Mouse (Mus musculus): Measurements from ENCODE around the gene Sprr1b. TPM values are rescaled to one million over a fixed set of nuclear protein-coding genes. Genes with fewer than 3 reads are reported as not detected.

Gene Sprr1b
- polyA plus RNA-seq, 1 experiment from 2014 or later, result not detected

DNA sequence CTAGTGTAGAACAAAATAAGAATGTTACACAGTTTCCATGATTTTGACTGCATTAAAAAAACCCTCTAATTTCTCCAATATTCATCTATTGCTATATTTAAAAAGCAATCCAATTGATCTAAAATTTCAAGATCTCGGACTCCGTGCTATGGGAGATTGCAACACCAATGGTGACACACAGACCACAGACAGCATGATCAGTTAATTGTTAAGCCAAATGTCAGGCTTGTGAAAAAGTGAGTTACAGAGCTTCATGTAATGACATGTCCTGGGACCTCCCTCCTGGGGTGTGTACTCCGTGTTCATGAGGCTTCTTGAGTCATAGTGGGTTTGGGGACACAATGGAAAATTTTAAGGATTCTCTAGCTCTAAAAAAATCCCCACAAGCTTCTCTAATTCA lies 1.6 kb upstream of the Sprr1b start:
- Histone ChIP-seq H3K36me3 (ENCODE audit: control insufficient read depth, insufficient read depth, low read length) (no peaks in the 10 kb centered on the region), H3K27ac (replicated peaks; ENCODE audit: low read depth, low read length) (no peak overlapping the region), H3K27me3 (ENCODE audit: control insufficient read depth, insufficient read depth, low read length) (no peaks in the 10 kb centered on the region), H3K9me3 (ENCODE audit: control insufficient read depth, low read length) (no peaks in the 10 kb centered on the region), H3K4me1 (ENCODE audit: control insufficient read depth, insufficient read depth, low read length) (no peaks in the 10 kb centered on the region), H3K4me2 (ENCODE audit: low read depth, severe bottlenecking) (no peak overlapping the region), H3K4me3 (ENCODE audit: low read depth, low read length) (no peak overlapping the region), H3K9ac (ENCODE audit: low read length) (no peak overlapping the region)
- WGBS, result 84% methylated on average over 3 of the region's 3 CpGs
- ATAC-seq (ENCODE audit: insufficient number of reproducible peaks, low FRiP score, low TSS enrichment, low read depth) (no peak), DNase-seq (ENCODE audit: low spot score) (no peak)

GRCm38 (mm10) chr3:92432282-92432681 lies 6.3 kb downstream of the Sprr1b start, which contains the start of gene Sprr2k:
TSS of gene Sprr2k (plus strand) at chr3:92432582.
- H3K4me3 ChIP-seq (ENCODE audit: low read depth, low read length), result no peak within 1 kb of the TSS
- H3K27ac ChIP-seq (replicated peaks; ENCODE audit: low read depth, low read length), result no peak within 1 kb of the TSS
- H3K27me3 ChIP-seq (ENCODE audit: control insufficient read depth, insufficient read depth, low read length), result no peaks in the 10 kb centered on the region
- no peak within 1 kb of the TSS for H3K9ac ChIP-seq (ENCODE audit: low read length)
- no peaks in the 10 kb centered on the region for H3K9me3 ChIP-seq (ENCODE audit: control insufficient read depth, low read length)
- WGBS, result 88% methylated on average over 2 of the region's 2 CpGs
- no peaks in the 10 kb centered on the region for H3K36me3 ChIP-seq (ENCODE audit: control insufficient read depth, insufficient read depth, low read length)
- H3K4me1 ChIP-seq (ENCODE audit: control insufficient read depth, insufficient read depth, low read length), result no peaks in the 10 kb centered on the region
- DNase-seq (ENCODE audit: low spot score), result no peak
- no peak within 1 kb of the TSS for H3K4me2 ChIP-seq (ENCODE audit: low read depth, severe bottlenecking)
- no peak for ATAC-seq (ENCODE audit: insufficient number of reproducible peaks, low FRiP score, low TSS enrichment, low read depth)

- H3K4me2 ChIP-seq (ENCODE audit: low read depth, severe bottlenecking), result no peak within 1 kb of the TSS
- WGBS, result 91% methylated on average over 6 of the region's 6 CpGs
- H3K4me1 ChIP-seq (ENCODE audit: control insufficient read depth, insufficient read depth, low read length), result no peaks in the 10 kb centered on the region
- H3K9me3 ChIP-seq (ENCODE audit: control insufficient read depth, low read length), result no peaks in the 10 kb centered on the region
- DNase-seq (ENCODE audit: low spot score), result no peak
- H3K9ac ChIP-seq (ENCODE audit: low read length), result no peak within 1 kb of the TSS
- no peak within 1 kb of the TSS for H3K4me3 ChIP-seq (ENCODE audit: low read depth, low read length)
- H3K27ac ChIP-seq (replicated peaks; ENCODE audit: low read depth, low read length), result no peak within 1 kb of the TSS
- H3K27me3 ChIP-seq (ENCODE audit: control insufficient read depth, insufficient read depth, low read length), result no peaks in the 10 kb centered on the region
- ATAC-seq (ENCODE audit: insufficient number of reproducible peaks, low FRiP score, low TSS enrichment, low read depth), result no peak
- H3K36me3 ChIP-seq (ENCODE audit: control insufficient read depth, insufficient read depth, low read length), result no peaks in the 10 kb centered on the region
Observed at GRCm38 (mm10) chr3:92429323-92429722, 9.3 kb downstream of the Sprr1b start, which contains the start of gene Gm9774. TSS of gene Gm9774 (minus strand) at chr3:92429423.

GRCm38 (mm10) chr3:92417782-92418181 lies 20.8 kb downstream of the Sprr1b start, which contains the start of gene Sprr2j-ps:
TSS of gene Sprr2j-ps (plus strand) at chr3:92418082.
- H3K36me3 ChIP-seq (ENCODE audit: control insufficient read depth, insufficient read depth, low read length), result no peaks in the 10 kb centered on the region
- DNase-seq (ENCODE audit: low spot score) (no peak), ATAC-seq (ENCODE audit: insufficient number of reproducible peaks, low FRiP score, low TSS enrichment, low read depth) (no peak)
- no peak within 1 kb of the TSS for H3K4me2 ChIP-seq (ENCODE audit: low read depth, severe bottlenecking)
- H3K27me3 ChIP-seq (ENCODE audit: control insufficient read depth, insufficient read depth, low read length), result no peaks in the 10 kb centered on the region
- H3K9ac ChIP-seq (ENCODE audit: low read length), result no peak within 1 kb of the TSS
- no peaks in the 10 kb centered on the region for H3K4me1 ChIP-seq (ENCODE audit: control insufficient read depth, insufficient read depth, low read length)
- 98% methylated on average over 2 of the region's 2 CpGs for WGBS
- H3K4me3 ChIP-seq (ENCODE audit: low read depth, low read length), result no peak within 1 kb of the TSS
- H3K27ac ChIP-seq (replicated peaks; ENCODE audit: low read depth, low read length), result no peak within 1 kb of the TSS
- H3K9me3 ChIP-seq (ENCODE audit: control insufficient read depth, low read length), result no peaks in the 10 kb centered on the region

GRCm38 (mm10) chr3:92407691-92408090 lies 30.9 kb downstream of the Sprr1b start, which contains the start of gene Sprr2i:
TSS of gene Sprr2i (plus strand) at chr3:92407991.
- H3K9me3 ChIP-seq (ENCODE audit: control insufficient read depth, low read length), result no peaks in the 10 kb centered on the region
- no peak within 1 kb of the TSS for H3K27ac ChIP-seq (replicated peaks; ENCODE audit: low read depth, low read length)
- no peaks in the 10 kb centered on the region for H3K27me3 ChIP-seq (ENCODE audit: control insufficient read depth, insufficient read depth, low read length)
- no peak within 1 kb of the TSS for H3K4me2 ChIP-seq (ENCODE audit: low read depth, severe bottlenecking)
- ATAC-seq (ENCODE audit: insufficient number of reproducible peaks, low FRiP score, low TSS enrichment, low read depth) (no peak), DNase-seq (ENCODE audit: low spot score) (no peak)
- no peak within 1 kb of the TSS for H3K9ac ChIP-seq (ENCODE audit: low read length)
- H3K4me3 ChIP-seq (ENCODE audit: low read depth, low read length), result no peak within 1 kb of the TSS
- no peaks in the 10 kb centered on the region for H3K4me1 ChIP-seq (ENCODE audit: control insufficient read depth, insufficient read depth, low read length)
- WGBS, result 93% methylated on average over 2 of the region's 2 CpGs
- no peaks in the 10 kb centered on the region for H3K36me3 ChIP-seq (ENCODE audit: control insufficient read depth, insufficient read depth, low read length)

- Histone ChIP-seq H3K4me3 (ENCODE audit: low read depth, low read length) (no peak overlapping the region), H3K36me3 (ENCODE audit: control insufficient read depth, insufficient read depth, low read length) (no peaks in the 10 kb centered on the region), H3K27ac (replicated peaks; ENCODE audit: low read depth, low read length) (no peak overlapping the region), H3K27me3 (ENCODE audit: control insufficient read depth, insufficient read depth, low read length) (no peaks in the 10 kb centered on the region), H3K9ac (ENCODE audit: low read length) (no peak overlapping the region), H3K4me1 (ENCODE audit: control insufficient read depth, insufficient read depth, low read length) (no peaks in the 10 kb centered on the region), H3K4me2 (ENCODE audit: low read depth, severe bottlenecking) (no peak overlapping the region), H3K9me3 (ENCODE audit: control insufficient read depth, low read length) (no peaks in the 10 kb centered on the region)
- WGBS, result 71% methylated on average over 1 of the region's 1 CpGs
- no peak for ATAC-seq (ENCODE audit: insufficient number of reproducible peaks, low FRiP score, low TSS enrichment, low read depth)
- DNase-seq (ENCODE audit: low spot score), result no peak
Observed at GRCm38 (mm10) chr3:92394301-92394700, 44.3 kb downstream of the Sprr1b start.

Other genes with a start within 250 kb of the Sprr1b start
- gene Sprr2a1, start 223.0 kb downstream of the Sprr1b start, polyA plus RNA-seq (2014; fragmentation: Nextera tagmentation; extraction: Ambion mirVana), result not detected in 2 replicates
- gene Sprr2a2, start 222.9 kb downstream of the Sprr1b start, polyA plus RNA-seq (2014; fragmentation: Nextera tagmentation; extraction: Ambion mirVana), result 0.37 TPM in 1 of 2 replicates, not detected in the other
- not detected in 2 replicates for gene Sprr2a3, start 153.4 kb downstream of the Sprr1b start, polyA plus RNA-seq (2014; fragmentation: Nextera tagmentation; extraction: Ambion mirVana)
- not detected in 2 replicates for gene Sprr2b, start 122.2 kb downstream of the Sprr1b start, polyA plus RNA-seq (2014; fragmentation: Nextera tagmentation; extraction: Ambion mirVana)
- not detected in 2 replicates for gene Sprr2d, start 99.6 kb downstream of the Sprr1b start, polyA plus RNA-seq (2014; fragmentation: Nextera tagmentation; extraction: Ambion mirVana)
- not detected in 2 replicates for gene Sprr2e, start 86.6 kb downstream of the Sprr1b start, polyA plus RNA-seq (2014; fragmentation: Nextera tagmentation; extraction: Ambion mirVana)
- gene Sprr2f, start 73.6 kb downstream of the Sprr1b start, polyA plus RNA-seq (2014; fragmentation: Nextera tagmentation; extraction: Ambion mirVana), result not detected in 2 replicates
- not detected in 2 replicates for gene Sprr2h, start 53.1 kb downstream of the Sprr1b start, polyA plus RNA-seq (2014; fragmentation: Nextera tagmentation; extraction: Ambion mirVana)
- not detected in 2 replicates for gene Sprr2i, start 30.8 kb downstream of the Sprr1b start, polyA plus RNA-seq (2014; fragmentation: Nextera tagmentation; extraction: Ambion mirVana)
- gene Sprr2j-ps, start 20.7 kb downstream of the Sprr1b start, polyA plus RNA-seq (2014; fragmentation: Nextera tagmentation; extraction: Ambion mirVana), result not detected in 2 replicates
- 4.9 and 5.8 TPM in 2 replicates for gene Gm9774, start 9.4 kb downstream of the Sprr1b start, polyA plus RNA-seq (2014; fragmentation: Nextera tagmentation; extraction: Ambion mirVana)
- not detected in 2 replicates for gene Sprr2k, start 6.2 kb downstream of the Sprr1b start, polyA plus RNA-seq (2014; fragmentation: Nextera tagmentation; extraction: Ambion mirVana)
- not detected in 2 replicates for gene Sprr3, start 19.9 kb upstream of the Sprr1b start, polyA plus RNA-seq (2014; fragmentation: Nextera tagmentation; extraction: Ambion mirVana)
- not detected in 2 replicates for gene Sprr1a, start 47.1 kb upstream of the Sprr1b start, polyA plus RNA-seq (2014; fragmentation: Nextera tagmentation; extraction: Ambion mirVana)
- gene Sprr4, start 61.7 kb upstream of the Sprr1b start, polyA plus RNA-seq (2014; fragmentation: Nextera tagmentation; extraction: Ambion mirVana), result not detected in 2 replicates
- not detected in 2 replicates for gene 2310046K23Rik, start 95.7 kb upstream of the Sprr1b start, polyA plus RNA-seq (2014; fragmentation: Nextera tagmentation; extraction: Ambion mirVana)
- not detected in 2 replicates for gene Ivl, start 134.9 kb upstream of the Sprr1b start, polyA plus RNA-seq (2014; fragmentation: Nextera tagmentation; extraction: Ambion mirVana)
- gene Smcp, start 150.2 kb upstream of the Sprr1b start, polyA plus RNA-seq (2014; fragmentation: Nextera tagmentation; extraction: Ambion mirVana), result not detected in 2 replicates
- not detected in 2 replicates for gene 2210017I01Rik, start 168.7 kb upstream of the Sprr1b start, polyA plus RNA-seq (2014; fragmentation: Nextera tagmentation; extraction: Ambion mirVana)
- not detected in 2 replicates for gene Lce6a, start 182.9 kb upstream of the Sprr1b start, polyA plus RNA-seq (2014; fragmentation: Nextera tagmentation; extraction: Ambion mirVana)
- not detected in 2 replicates for gene Lce1a1, start 209.5 kb upstream of the Sprr1b start, polyA plus RNA-seq (2014; fragmentation: Nextera tagmentation; extraction: Ambion mirVana)
- gene Lce1b, start 218.1 kb upstream of the Sprr1b start, polyA plus RNA-seq (2014; fragmentation: Nextera tagmentation; extraction: Ambion mirVana), result not detected in 2 replicates
- gene Lce1a2, start 231.5 kb upstream of the Sprr1b start, polyA plus RNA-seq (2014; fragmentation: Nextera tagmentation; extraction: Ambion mirVana), result not detected in 2 replicates
- not detected in 2 replicates for gene Lce1c, start 240.5 kb upstream of the Sprr1b start, polyA plus RNA-seq (2014; fragmentation: Nextera tagmentation; extraction: Ambion mirVana)
- not detected in 2 replicates for gene Lce1d, start 248.4 kb upstream of the Sprr1b start, polyA plus RNA-seq (2014; fragmentation: Nextera tagmentation; extraction: Ambion mirVana)

All from limb, embryonic 11.5 days (tissue).